Mouse (Mus musculus): Measurements from ENCODE around the gene Mapk12. TPM values are rescaled to one million over a fixed set of nuclear protein-coding genes. Genes with fewer than 3 reads are reported as not detected.

Mapk12 gene
- polyA plus RNA-seq, 1 experiment, result 16.4 TPM

GRCm38 (mm10) chr15:89089248-89090051 lies 51.1 kb downstream of the Mapk12 start:
- no peak for TF ChIP-seq CTCF (IDR thresholded peaks at IDR 0.05; ENCODE audit: borderline replicate concordance, insufficient read depth, low read length)
- TF ChIP-seq POLR2A (IDR thresholded peaks at IDR 0.05; ENCODE audit: low read depth, low read length), result no peak
- H3K4me3 ChIP-seq (ENCODE audit: insufficient read depth, low read length), result peak overlapping the region; percentile 60
- no peaks in the 10 kb centered on the region for H3K4me1 ChIP-seq (ENCODE audit: control insufficient read depth, insufficient read depth, low read length)
- H3K27ac ChIP-seq (ENCODE audit: insufficient read depth, low read length), result peak overlapping the region; percentile 68

GRCm38 (mm10) chr15:89088607-89089247 lies 51.8 kb downstream of the Mapk12 start, which contains the start of gene Selenoo:
TSS of gene Selenoo (plus strand) at chr15:89089084.
- H3K4me3 ChIP-seq (ENCODE audit: insufficient read depth, low read length), result peak within 1 kb of the TSS; percentile 60
- H3K27ac ChIP-seq (ENCODE audit: insufficient read depth, low read length), result peak within 1 kb of the TSS; percentile 68
- H3K4me1 ChIP-seq (ENCODE audit: control insufficient read depth, insufficient read depth, low read length), result no peaks in the 10 kb centered on the region
- TF ChIP-seq CTCF (IDR thresholded peaks at IDR 0.05; ENCODE audit: borderline replicate concordance, insufficient read depth, low read length), result no peak
- TF ChIP-seq POLR2A (IDR thresholded peaks at IDR 0.05; ENCODE audit: low read depth, low read length), result peak; percentile 87

- H3K4me3 ChIP-seq (ENCODE audit: insufficient read depth, low read length), result no peak overlapping the region
- H3K4me1 ChIP-seq (ENCODE audit: control insufficient read depth, insufficient read depth, low read length), result no peaks in the 10 kb centered on the region
- no peak overlapping the region for H3K27ac ChIP-seq (ENCODE audit: insufficient read depth, low read length)
- TF ChIP-seq POLR2A (IDR thresholded peaks at IDR 0.05; ENCODE audit: low read depth, low read length), result no peak
Measured at GRCm38 (mm10) chr15:89084826-89085225, 55.7 kb downstream of the Mapk12 start.

DNA sequence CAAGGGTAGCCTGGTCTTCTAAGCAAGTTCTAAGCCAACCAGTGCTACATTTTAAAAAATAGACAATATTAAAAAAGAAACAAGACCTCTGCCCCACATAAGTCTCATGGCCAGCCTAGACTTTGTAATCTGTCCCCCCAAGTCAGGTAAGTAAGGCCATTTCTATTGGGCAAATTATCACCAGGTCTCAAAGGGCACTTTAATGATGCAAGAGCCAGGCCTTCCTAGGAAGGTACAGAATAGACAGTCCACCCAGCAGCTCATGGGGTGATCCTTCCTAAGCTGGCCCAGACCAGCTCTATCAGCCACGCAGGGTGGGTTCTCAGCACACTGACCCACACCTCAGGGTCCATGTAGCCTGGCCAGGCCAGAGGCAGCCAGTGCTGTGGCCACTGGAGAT lies 56.6 kb downstream of the Mapk12 start:
- H3K27ac ChIP-seq (ENCODE audit: insufficient read depth, low read length), result no peak overlapping the region
- TF ChIP-seq POLR2A (IDR thresholded peaks at IDR 0.05; ENCODE audit: low read depth, low read length) (no peak), CTCF (IDR thresholded peaks at IDR 0.05; ENCODE audit: borderline replicate concordance, insufficient read depth, low read length) (no peak)
- no peak overlapping the region for H3K4me3 ChIP-seq (ENCODE audit: insufficient read depth, low read length)
- no peaks in the 10 kb centered on the region for H3K4me1 ChIP-seq (ENCODE audit: control insufficient read depth, insufficient read depth, low read length)

Other genes starting within 250 kb of the Mapk12 start
- not detected in 2 replicates for gene Ttll8, start 186.3 kb downstream of the Mapk12 start, polyA plus RNA-seq (2011; ENCODE audit: insufficient read length, low read depth, missing spikeins)
- gene Mlc1, start 161.7 kb downstream of the Mapk12 start, polyA plus RNA-seq (2011; ENCODE audit: insufficient read length, low read depth, missing spikeins), result 0.79 TPM in 1 of 2 replicates, not detected in the other
- not detected in 2 replicates for gene Mov10l1, start 157.8 kb downstream of the Mapk12 start, polyA plus RNA-seq (2011; ENCODE audit: insufficient read length, low read depth, missing spikeins)
- gene Panx2, start 81.0 kb downstream of the Mapk12 start, polyA plus RNA-seq (2011; ENCODE audit: insufficient read length, low read depth, missing spikeins), result not detected in 2 replicates
- gene Trabd, start 65.6 kb downstream of the Mapk12 start, polyA plus RNA-seq (2011; ENCODE audit: insufficient read length, low read depth, missing spikeins), result 18.1 and 20.5 TPM in 2 replicates
- 14.5 and 17.6 TPM in 2 replicates for gene Selenoo, start 51.6 kb downstream of the Mapk12 start, polyA plus RNA-seq (2011; ENCODE audit: insufficient read length, low read depth, missing spikeins)
- gene Tubgcp6, start 17.6 kb downstream of the Mapk12 start, polyA plus RNA-seq (2011; ENCODE audit: insufficient read length, low read depth, missing spikeins), result 13.5 and 14.2 TPM in 2 replicates
- gene Hdac10, start 12.0 kb downstream of the Mapk12 start, polyA plus RNA-seq (2011; ENCODE audit: insufficient read length, low read depth, missing spikeins), result 6.4 and 7.2 TPM in 2 replicates
- gene Mapk11, start 8.9 kb upstream of the Mapk12 start, polyA plus RNA-seq (2011; ENCODE audit: insufficient read length, low read depth, missing spikeins), result 7.3 and 10.8 TPM in 2 replicates
- gene Plxnb2, start 40.1 kb upstream of the Mapk12 start, polyA plus RNA-seq (2011; ENCODE audit: insufficient read length, low read depth, missing spikeins), result 194 and 237 TPM in 2 replicates
- 3.1 and 4.2 TPM in 2 replicates for gene Dennd6b, start 55.8 kb upstream of the Mapk12 start, polyA plus RNA-seq (2011; ENCODE audit: insufficient read length, low read depth, missing spikeins)
- 32.4 and 43.1 TPM in 2 replicates for gene Ppp6r2, start 70.8 kb upstream of the Mapk12 start, polyA plus RNA-seq (2011; ENCODE audit: insufficient read length, low read depth, missing spikeins)
- gene Sbf1, start 174.6 kb upstream of the Mapk12 start, polyA plus RNA-seq (2011; ENCODE audit: insufficient read length, low read depth, missing spikeins), result 75.9 and 95.7 TPM in 2 replicates
- 7.7 and 8.4 TPM in 2 replicates for gene Adm2, start 182.0 kb upstream of the Mapk12 start, polyA plus RNA-seq (2011; ENCODE audit: insufficient read length, low read depth, missing spikeins)
- gene Miox, start 193.7 kb upstream of the Mapk12 start, polyA plus RNA-seq (2011; ENCODE audit: insufficient read length, low read depth, missing spikeins), result not detected in 2 replicates
- 82.5 and 83.0 TPM in 2 replicates for gene Lmf2, start 215.0 kb upstream of the Mapk12 start, polyA plus RNA-seq (2011; ENCODE audit: insufficient read length, low read depth, missing spikeins)
- gene Ncaph2, start 215.0 kb upstream of the Mapk12 start, polyA plus RNA-seq (2011; ENCODE audit: insufficient read length, low read depth, missing spikeins), result 58.9 and 94.2 TPM in 2 replicates
- gene Sco2, start 233.1 kb upstream of the Mapk12 start, polyA plus RNA-seq (2011; ENCODE audit: insufficient read length, low read depth, missing spikeins), result 13.8 and 14.1 TPM in 2 replicates
- gene Tymp, start 236.3 kb upstream of the Mapk12 start, polyA plus RNA-seq (2011; ENCODE audit: insufficient read length, low read depth, missing spikeins), result not detected in 2 replicates
- not detected in 2 replicates for gene Odf3b, start 238.6 kb upstream of the Mapk12 start, polyA plus RNA-seq (2011; ENCODE audit: insufficient read length, low read depth, missing spikeins)
- gene Klhdc7b, start 244.2 kb upstream of the Mapk12 start, polyA plus RNA-seq (2011; ENCODE audit: insufficient read length, low read depth, missing spikeins), result not detected in 2 replicates

Data from embryonic fibroblast, embryonic 13.5 days (primary cell).